Mouse (Mus musculus) Patski (cell line): ENCODE measurements around the gene Med29. TPM values are rescaled to one million over a fixed set of nuclear protein-coding genes. Genes with fewer than 3 reads are reported as not detected.

Experiments
- ATAC-seq: fragments of 100-300 bp; one replicate; pipeline ENCODE4 v1.8.0; 2021
- CTCF ChIA-PET: fragments of 350-600 bp; sonication (Branson Sonifier 250); formaldehyde crosslinking; loops from one replicate; lab custom pipeline; 2022; ENCODE audit warnings: inconsistent platforms; lab: Charles Lee
- POLR2A ChIA-PET: fragments of 350-600 bp; sonication (Branson Sonifier 250); formaldehyde crosslinking; loops from one replicate; lab custom pipeline; 2022; ENCODE audit warnings: antibody characterized with exemption, inconsistent platforms; lab: Charles Lee
- DNase-seq: peaks from one replicate; pipeline ENCODE4 v3.0.0-alpha.2; 2011; ENCODE audit warnings: low read depth, low spot score
- H3K27me3 ChIP-seq: fragments of 371-371 bp; one replicate; pipeline ENCODE4 v1.5.1; 2021
- CTCF ChIP-seq: fragments of 100-300 bp; IDR thresholded peaks from one replicate; pipeline ENCODE4 v1.5.1; 2021
- in situ Hi-C: fragments of 300-500 bp; cut with MboI; formaldehyde crosslinking; loops from 3 replicates; pipeline ENCODE4 v1.11.1; 2018; ENCODE audit warnings: low pct_unique_long_range_greater_than_20kb, mixed read lengths
- polyA plus RNA-seq: library from polyadenylated mRNA; unstranded; gene quantifications from one replicate; pipeline ENCODE4 v1.2.3, GENCODE M21; 2021

Med29 gene
- polyA plus RNA-seq, 1 experiment from 2014 or later, result 32.4 TPM

GRCm38 (mm10) chr7:28378066-28378690 is 14.3 kb downstream of the Med29 start:
- no peaks in the 10 kb centered on the region for H3K27me3 ChIP-seq
- no peak for DNase-seq
- ChIA-PET POLR2A (interaction anchor here (0.5 to 4.6 kb wide), 3 partner anchors 8 to 32 kb away, joined by 3 to 14 read pairs (median 5); no protein-coding TSS in a partner anchor), CTCF (interaction anchor here (1.5 kb wide), 1 partner anchor 30 kb away, joined by 5 read pairs; no protein-coding TSS in a partner anchor)
- no peak for TF ChIP-seq CTCF
- in situ Hi-C loops, result no loop called here
- ATAC-seq, result no peak

GRCm38 (mm10) chr7:28377190-28378065 is 15.1 kb downstream of the Med29 start:
- no peak for ATAC-seq
- DNase-seq, result no peak
- CTCF ChIA-PET, result interaction anchor here (1.5 kb wide), 1 partner anchor 29 kb away, joined by 5 read pairs; no protein-coding TSS in a partner anchor
- TF ChIP-seq CTCF, result no peak
- in situ Hi-C loops, result no loop called here
- POLR2A ChIA-PET, result interaction anchor here (0.5 to 4.6 kb wide), 4 partner anchors 9 to 1138 kb away, joined by 3 to 14 read pairs (median 4); no protein-coding TSS in a partner anchor
- H3K27me3 ChIP-seq, result no peaks in the 10 kb centered on the region

- TF ChIP-seq CTCF, result no peak
- DNase-seq (no peak), ATAC-seq (no peak)
- ChIA-PET CTCF (interaction anchor here (0.7 to 1.4 kb wide), 4 partner anchors 10 to 49 kb away, joined by 3 to 10 read pairs (median 3); no protein-coding TSS in a partner anchor), POLR2A (interaction anchor here (0.9 to 4.6 kb wide), 4 partner anchors 8 to 26 kb away, joined by 4 to 14 read pairs (median 7); partner anchors contain the start of gene Rps16)
- in situ Hi-C loops, result no loop called here
- no peaks in the 10 kb centered on the region for H3K27me3 ChIP-seq
Observed at GRCm38 (mm10) chr7:28376011-28376771, 16.3 kb downstream of the Med29 start.

GRCm38 (mm10) chr7:28375176-28375921 is 17.2 kb downstream of the Med29 start:
- peak; percentile 23 for ATAC-seq
- TF ChIP-seq CTCF, result no peak
- ChIA-PET POLR2A (interaction anchor here (0.9 to 4.6 kb wide), 5 partner anchors 9 to 25 kb away, joined by 4 to 14 read pairs (median 6); partner anchors contain the start of genes Med29, Paf1 and Rps16), CTCF (interaction anchor here (0.9 to 1.4 kb wide), 4 partner anchors 12 to 48 kb away, joined by 3 to 10 read pairs (median 3); no protein-coding TSS in a partner anchor)
- in situ Hi-C loops, result no loop called here
- H3K27me3 ChIP-seq, result no peaks in the 10 kb centered on the region
- DNase-seq, result no peak

GRCm38 (mm10) chr7:28374647-28375046 is 17.9 kb downstream of the Med29 start:
- in situ Hi-C loops, result loop anchor here (5.0 kb wide), 1 partner anchor 218 kb away; no protein-coding TSS in a partner anchor
- H3K27me3 ChIP-seq, result no peaks in the 10 kb centered on the region
- POLR2A ChIA-PET, result interaction anchor here (1.3 to 4.6 kb wide), 3 partner anchors 9 to 18 kb away, joined by 6 to 14 read pairs (median 8); partner anchors contain the start of genes Med29 and Paf1
- DNase-seq (no peak), ATAC-seq (no peak)
- CTCF ChIA-PET, result interaction anchor here (0.9 to 1.4 kb wide), 3 partner anchors 13 to 30 kb away, joined by 3 to 10 read pairs (median 3); no protein-coding TSS in a partner anchor
- no peak for TF ChIP-seq CTCF

GRCm38 (mm10) chr7:28373891-28374495 is 18.5 kb downstream of the Med29 start:
- POLR2A ChIA-PET, result interaction anchor here (1.4 kb wide), 1 partner anchor 19 kb away, joined by 6 read pairs; the partner anchor contains the start of genes Med29 and Paf1
- no peaks in the 10 kb centered on the region for H3K27me3 ChIP-seq
- CTCF ChIA-PET, result interaction anchor here (0.6 to 1.3 kb wide), 2 partner anchors 13 to 14 kb away, joined by 3 to 5 read pairs; no protein-coding TSS in a partner anchor
- no peak for ATAC-seq
- in situ Hi-C loops, result loop anchor here (5.0 kb wide), 1 partner anchor 218 kb away; no protein-coding TSS in a partner anchor
- DNase-seq, result no peak
- TF ChIP-seq CTCF, result no peak

GRCm38 (mm10) chr7:28373131-28373581 is 19.4 kb downstream of the Med29 start:
- DNase-seq, result no peak
- ChIA-PET POLR2A (interaction anchor here (3.2 kb wide), 1 partner anchor 15 kb away, joined by 12 read pairs; no protein-coding TSS in a partner anchor), CTCF (interaction anchor here (1.0 to 1.3 kb wide), 2 partner anchors 14 kb away, joined by 3 to 5 read pairs; no protein-coding TSS in a partner anchor)
- H3K27me3 ChIP-seq, result no peaks in the 10 kb centered on the region
- in situ Hi-C loops, result loop anchor here (5.0 kb wide), 1 partner anchor 219 kb away; no protein-coding TSS in a partner anchor
- ATAC-seq, result no peak
- TF ChIP-seq CTCF, result no peak
